Mouse (Mus musculus): ENCODE results near the gene Tshz2. TPM values are rescaled to one million over a fixed set of nuclear protein-coding genes. Genes with fewer than 3 reads are reported as not detected.

The Tshz2 gene
- polyA plus RNA-seq, 1 experiment from 2014 or later, result 8.4 TPM

- no peaks in the 10 kb centered on the region for H3K36me3 ChIP-seq (replicated peaks)
- H3K9ac ChIP-seq, result no peak overlapping the region
- H3K4me3 ChIP-seq (replicated peaks), result no peak overlapping the region
- H3K27me3 ChIP-seq, result no peaks in the 10 kb centered on the region
- ATAC-seq (ENCODE audit: low FRiP score), result no peak
- no peak overlapping the region for H3K4me2 ChIP-seq
- 47% methylated on average over 5 of the region's 5 CpGs for WGBS
- H3K4me1 ChIP-seq, result peaks cover 19% of the 10 kb centered on the region
- no peaks in the 10 kb centered on the region for H3K9me3 ChIP-seq
- H3K27ac ChIP-seq, result 0 out of 2 replicates have a peak overlapping the region, but pooled peaks have one; percentile 37
Observed at GRCm38 (mm10) chr2:169679951-169680350, 47.1 kb downstream of the Tshz2 start.

- no peak for ATAC-seq (ENCODE audit: low FRiP score)
- H3K9ac ChIP-seq, result no peak overlapping the region
Observed at GRCm38 (mm10) chr2:169685260-169685659, 52.4 kb downstream of the Tshz2 start.

GRCm38 (mm10) chr2:169685747-169686146 lies 52.9 kb downstream of the Tshz2 start:
- Histone ChIP-seq H3K4me2 (no peak overlapping the region), H3K9ac (no peak overlapping the region), H3K27me3 (no peaks in the 10 kb centered on the region), H3K27ac (no peak overlapping the region), H3K36me3 (replicated peaks) (no peaks in the 10 kb centered on the region), H3K4me3 (replicated peaks) (no peak overlapping the region), H3K4me1 (peaks cover 7% of the 10 kb centered on the region), H3K9me3 (no peaks in the 10 kb centered on the region)
- ATAC-seq (ENCODE audit: low FRiP score), result no peak
- WGBS, result 85% methylated on average over 7 of the region's 7 CpGs

More at GRCm38 (mm10) chr2:169685260-169685659, 52.4 kb downstream of the Tshz2 start:
- peaks cover 12% of the 10 kb centered on the region for H3K4me1 ChIP-seq
- no peaks in the 10 kb centered on the region for H3K27me3 ChIP-seq
- H3K9me3 ChIP-seq, result no peaks in the 10 kb centered on the region
- H3K4me3 ChIP-seq (replicated peaks), result no peak overlapping the region
- no peaks in the 10 kb centered on the region for H3K36me3 ChIP-seq (replicated peaks)
- no peak overlapping the region for H3K27ac ChIP-seq
- WGBS, result 38% methylated on average over 5 of the region's 5 CpGs
- no peak overlapping the region for H3K4me2 ChIP-seq

GRCm38 (mm10) chr2:169686697-169687430 lies 54.1 kb downstream of the Tshz2 start:
- 80% methylated on average over 12 of the region's 12 CpGs for WGBS
- H3K27me3 ChIP-seq, result no peaks in the 10 kb centered on the region
- no peak overlapping the region for H3K4me2 ChIP-seq
- no peak overlapping the region for H3K4me3 ChIP-seq (replicated peaks)
- H3K9me3 ChIP-seq, result no peaks in the 10 kb centered on the region
- no peak overlapping the region for H3K27ac ChIP-seq
- H3K4me1 ChIP-seq, result peaks cover 7% of the 10 kb centered on the region; the same call in 1 of the 2 replicates
- H3K36me3 ChIP-seq (replicated peaks), result no peaks in the 10 kb centered on the region
- no peak for ATAC-seq (ENCODE audit: low FRiP score)
- H3K9ac ChIP-seq, result no peak overlapping the region

- H3K27ac ChIP-seq, result no peak overlapping the region
- no peaks in the 10 kb centered on the region for H3K36me3 ChIP-seq (replicated peaks)
- no peaks in the 10 kb centered on the region for H3K9me3 ChIP-seq
- H3K27me3 ChIP-seq, result no peaks in the 10 kb centered on the region
- H3K4me3 ChIP-seq (replicated peaks), result no peak overlapping the region
- H3K9ac ChIP-seq, result no peak overlapping the region
- 87% methylated on average over 2 of the region's 2 CpGs for WGBS
- ATAC-seq (ENCODE audit: low FRiP score), result no peak
- H3K4me2 ChIP-seq, result no peak overlapping the region
- H3K4me1 ChIP-seq, result 0 out of 2 replicates have a peak, but pooled peaks cover 3% of the 10 kb centered on the region
Observed at GRCm38 (mm10) chr2:169690054-169690453, 57.2 kb downstream of the Tshz2 start.

GRCm38 (mm10) chr2:169694494-169694893 lies 61.7 kb downstream of the Tshz2 start:
- Histone ChIP-seq H3K27me3 (no peaks in the 10 kb centered on the region), H3K4me3 (replicated peaks) (no peak overlapping the region), H3K4me2 (no peak overlapping the region), H3K27ac (no peak overlapping the region), H3K9ac (no peak overlapping the region), H3K9me3 (no peaks in the 10 kb centered on the region), H3K4me1 (no peaks in the 10 kb centered on the region; the same call in 1 of the 2 replicates), H3K36me3 (replicated peaks) (no peaks in the 10 kb centered on the region)
- 91% methylated on average over 9 of the region's 9 CpGs for WGBS
- no peak for ATAC-seq (ENCODE audit: low FRiP score)

- Histone ChIP-seq H3K4me1 (no peaks in the 10 kb centered on the region; the same call in 1 of the 2 replicates), H3K4me3 (replicated peaks) (no peak overlapping the region), H3K36me3 (replicated peaks) (no peaks in the 10 kb centered on the region), H3K27me3 (no peaks in the 10 kb centered on the region), H3K4me2 (no peak overlapping the region), H3K9me3 (no peaks in the 10 kb centered on the region), H3K27ac (no peak overlapping the region), H3K9ac (no peak overlapping the region)
- no peak for ATAC-seq (ENCODE audit: low FRiP score)
- 58% methylated on average over 9 of the region's 9 CpGs for WGBS
Observed at GRCm38 (mm10) chr2:169695025-169695424, 62.2 kb downstream of the Tshz2 start.

- H3K9ac ChIP-seq, result no peak overlapping the region
Observed at GRCm38 (mm10) chr2:169699141-169699540, 66.3 kb downstream of the Tshz2 start.

GRCm38 (mm10) chr2:169699862-169700511 lies 67.2 kb downstream of the Tshz2 start:
- Histone ChIP-seq H3K4me1 (peaks cover 2% of the 10 kb centered on the region; the same call in 1 of the 2 replicates), H3K4me2 (no peak overlapping the region), H3K9me3 (no peaks in the 10 kb centered on the region), H3K27ac (no peak overlapping the region), H3K9ac (no peak overlapping the region), H3K4me3 (replicated peaks) (no peak overlapping the region), H3K27me3 (no peaks in the 10 kb centered on the region), H3K36me3 (replicated peaks) (no peaks in the 10 kb centered on the region)
- 85% methylated on average over 7 of the region's 7 CpGs for WGBS
- no peak for ATAC-seq (ENCODE audit: low FRiP score)

More at GRCm38 (mm10) chr2:169699141-169699540, 66.3 kb downstream of the Tshz2 start:
- ATAC-seq (ENCODE audit: low FRiP score), result no peak
- Histone ChIP-seq H3K4me3 (replicated peaks) (no peak overlapping the region), H3K4me1 (peaks cover 2% of the 10 kb centered on the region; the same call in 1 of the 2 replicates), H3K27ac (no peak overlapping the region), H3K9me3 (no peaks in the 10 kb centered on the region), H3K27me3 (no peaks in the 10 kb centered on the region), H3K4me2 (no peak overlapping the region), H3K36me3 (replicated peaks) (no peaks in the 10 kb centered on the region)
- 86% methylated on average over 5 of the region's 5 CpGs for WGBS

- no peak for ATAC-seq (ENCODE audit: low FRiP score)
- H3K4me1 ChIP-seq, result 0 out of 2 replicates have a peak, but pooled peaks cover 2% of the 10 kb centered on the region
- no peaks in the 10 kb centered on the region for H3K9me3 ChIP-seq
- H3K9ac ChIP-seq, result no peak overlapping the region
- H3K36me3 ChIP-seq (replicated peaks), result no peaks in the 10 kb centered on the region
- H3K4me3 ChIP-seq (replicated peaks), result no peak overlapping the region
- H3K27ac ChIP-seq, result no peak overlapping the region
- H3K27me3 ChIP-seq, result no peaks in the 10 kb centered on the region
- no peak overlapping the region for H3K4me2 ChIP-seq
- WGBS, result 72% methylated on average over 15 of the region's 15 CpGs
Observed at GRCm38 (mm10) chr2:169702725-169703486, 70.1 kb downstream of the Tshz2 start.

- no peaks in the 10 kb centered on the region for H3K9me3 ChIP-seq
- H3K4me3 ChIP-seq (replicated peaks), result no peak overlapping the region
- ATAC-seq (ENCODE audit: low FRiP score), result no peak
- H3K27ac ChIP-seq, result no peak overlapping the region
- no peaks in the 10 kb centered on the region for H3K27me3 ChIP-seq
- WGBS, result 69% methylated on average over 18 of the region's 18 CpGs
- H3K36me3 ChIP-seq (replicated peaks), result no peaks in the 10 kb centered on the region
- H3K9ac ChIP-seq, result no peak overlapping the region
- peaks cover 18% of the 10 kb centered on the region for H3K4me1 ChIP-seq
- no peak overlapping the region for H3K4me2 ChIP-seq
Observed at GRCm38 (mm10) chr2:169721793-169722326, 89.0 kb downstream of the Tshz2 start.

- Histone ChIP-seq H3K4me3 (replicated peaks) (no peak overlapping the region), H3K4me1 (peaks cover 18% of the 10 kb centered on the region), H3K27me3 (no peaks in the 10 kb centered on the region), H3K36me3 (replicated peaks) (no peaks in the 10 kb centered on the region), H3K4me2 (no peak overlapping the region), H3K9me3 (no peaks in the 10 kb centered on the region), H3K9ac (no peak overlapping the region), H3K27ac (no peak overlapping the region)
- no peak for ATAC-seq (ENCODE audit: low FRiP score)
- WGBS, result 92% methylated on average over 6 of the region's 6 CpGs
Observed at GRCm38 (mm10) chr2:169722341-169722740, 89.5 kb downstream of the Tshz2 start.

Measured in forebrain, embryonic 12.5 days (tissue).